Mouse (Mus musculus): Measurements from ENCODE around the gene Mindy3. TPM values are rescaled to one million over a fixed set of nuclear protein-coding genes. Genes with fewer than 3 reads are reported as not detected.

Mindy3 gene
- total and polyA plus RNA-seq, 2 experiments from 2014 or later, result 44.1 to 50.1 TPM

GRCm38 (mm10) chr2:12411129-12411528 lies 8.1 kb downstream of the Mindy3 start:
- Histone ChIP-seq H3K4me2 (ENCODE audit: low read depth, low read length, poor library complexity, severe bottlenecking) (no peak overlapping the region), H3K9ac (replicated peaks; ENCODE audit: low read length, poor library complexity, severe bottlenecking) (no peak overlapping the region), H3K27ac (ENCODE audit: low read depth, low read length) (no peak overlapping the region), H3K4me3 (ENCODE audit: low read depth, low read length) (no peak overlapping the region), H3K36me3 (ENCODE audit: insufficient read depth, low read length) (no peaks in the 10 kb centered on the region), H3K4me1 (ENCODE audit: insufficient read depth, low read length) (no peaks in the 10 kb centered on the region), H3K9me3 (ENCODE audit: low read length) (no peaks in the 10 kb centered on the region), H3K27me3 (ENCODE audit: insufficient read depth, low read length) (no peaks in the 10 kb centered on the region)
- 59% methylated on average over 2 of the region's 2 CpGs for WGBS
- no peak for ATAC-seq (ENCODE audit: low FRiP score)
- no peak for DNase-seq (ENCODE audit: low spot score)
- TF ChIP-seq CTCF (IDR thresholded peaks at IDR 0.05), result no peak

GRCm38 (mm10) chr2:12406737-12407136 lies 12.5 kb downstream of the Mindy3 start:
- Histone ChIP-seq H3K4me1 (ENCODE audit: insufficient read depth, low read length) (no peaks in the 10 kb centered on the region), H3K9me3 (ENCODE audit: low read length) (no peaks in the 10 kb centered on the region), H3K36me3 (ENCODE audit: insufficient read depth, low read length) (no peaks in the 10 kb centered on the region), H3K27me3 (ENCODE audit: insufficient read depth, low read length) (no peaks in the 10 kb centered on the region), H3K4me3 (ENCODE audit: low read depth, low read length) (no peak overlapping the region), H3K9ac (replicated peaks; ENCODE audit: low read length, poor library complexity, severe bottlenecking) (no peak overlapping the region), H3K27ac (ENCODE audit: low read depth, low read length) (no peak overlapping the region), H3K4me2 (ENCODE audit: low read depth, low read length, poor library complexity, severe bottlenecking) (no peak overlapping the region)
- 95% methylated on average over 2 of the region's 2 CpGs for WGBS
- ATAC-seq (ENCODE audit: low FRiP score) (no peak), DNase-seq (ENCODE audit: low spot score) (no peak)
- TF ChIP-seq CTCF (IDR thresholded peaks at IDR 0.05), result no peak

DNA sequence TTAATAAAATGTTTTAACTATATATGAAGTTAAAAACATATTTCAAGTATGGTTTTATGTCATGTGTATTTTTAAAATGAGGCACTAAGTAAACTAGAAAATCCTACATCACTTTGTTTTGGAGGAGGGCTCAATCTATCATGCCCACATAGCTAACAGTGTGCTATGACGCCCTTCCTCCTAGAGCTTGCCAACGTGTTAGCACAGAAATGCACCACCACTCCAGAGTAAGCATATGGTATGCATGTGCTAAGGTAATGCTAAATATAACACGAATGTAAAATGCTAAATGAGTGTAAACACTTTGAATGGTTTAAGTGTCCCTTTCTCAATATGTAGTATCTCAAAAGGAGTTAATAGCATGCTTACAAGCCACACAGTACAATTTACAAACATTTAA lies 16.8 kb downstream of the Mindy3 start:
- H3K4me2 ChIP-seq (ENCODE audit: low read depth, low read length, poor library complexity, severe bottlenecking), result no peak overlapping the region
- no peaks in the 10 kb centered on the region for H3K9me3 ChIP-seq (ENCODE audit: low read length)
- H3K36me3 ChIP-seq (ENCODE audit: insufficient read depth, low read length), result no peaks in the 10 kb centered on the region
- H3K9ac ChIP-seq (replicated peaks; ENCODE audit: low read length, poor library complexity, severe bottlenecking), result no peak overlapping the region
- WGBS, result 86% methylated on average over 3 of the region's 3 CpGs
- no peaks in the 10 kb centered on the region for H3K4me1 ChIP-seq (ENCODE audit: insufficient read depth, low read length)
- no peak overlapping the region for H3K27ac ChIP-seq (ENCODE audit: low read depth, low read length)
- ATAC-seq (ENCODE audit: low FRiP score) (no peak), DNase-seq (ENCODE audit: low spot score) (no peak)
- no peak overlapping the region for H3K4me3 ChIP-seq (ENCODE audit: low read depth, low read length)
- no peaks in the 10 kb centered on the region for H3K27me3 ChIP-seq (ENCODE audit: insufficient read depth, low read length)
- no peak for TF ChIP-seq CTCF (IDR thresholded peaks at IDR 0.05)

GRCm38 (mm10) chr2:12401137-12401536 lies 18.1 kb downstream of the Mindy3 start:
- H3K9ac ChIP-seq (replicated peaks; ENCODE audit: low read length, poor library complexity, severe bottlenecking), result no peak overlapping the region
- H3K27ac ChIP-seq (ENCODE audit: low read depth, low read length), result no peak overlapping the region
- no peak overlapping the region for H3K4me3 ChIP-seq (ENCODE audit: low read depth, low read length)
- no peak for TF ChIP-seq CTCF (IDR thresholded peaks at IDR 0.05)
- no peak overlapping the region for H3K4me2 ChIP-seq (ENCODE audit: low read depth, low read length, poor library complexity, severe bottlenecking)
- H3K4me1 ChIP-seq (ENCODE audit: insufficient read depth, low read length), result no peaks in the 10 kb centered on the region
- no peaks in the 10 kb centered on the region for H3K36me3 ChIP-seq (ENCODE audit: insufficient read depth, low read length)
- DNase-seq (ENCODE audit: low spot score) (no peak), ATAC-seq (ENCODE audit: low FRiP score) (no peak)
- H3K9me3 ChIP-seq (ENCODE audit: low read length), result no peaks in the 10 kb centered on the region
- H3K27me3 ChIP-seq (ENCODE audit: insufficient read depth, low read length), result no peaks in the 10 kb centered on the region
- 73% methylated on average over 1 of the region's 1 CpGs for WGBS

DNA sequence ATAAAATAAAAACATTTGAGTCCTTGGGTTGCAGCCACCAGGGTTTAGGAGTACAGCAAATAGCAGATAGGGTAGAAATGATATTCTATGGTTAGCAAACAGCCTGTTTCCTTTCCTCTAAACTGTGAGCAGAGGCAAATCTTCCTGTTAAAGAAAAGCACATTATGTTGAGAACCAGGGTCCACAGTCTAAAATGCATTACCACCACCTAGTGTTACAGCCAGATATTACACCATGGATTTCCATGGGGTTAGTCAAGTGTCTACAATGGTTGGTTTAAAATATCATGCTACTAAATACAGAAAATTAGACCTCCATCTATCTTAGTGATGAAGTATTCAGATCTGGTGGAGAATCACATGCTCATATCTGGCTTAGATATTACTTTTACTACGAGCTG lies 30.2 kb downstream of the Mindy3 start:
- Histone ChIP-seq H3K4me2 (ENCODE audit: low read depth, low read length, poor library complexity, severe bottlenecking) (no peak overlapping the region), H3K27ac (ENCODE audit: low read depth, low read length) (no peak overlapping the region), H3K4me1 (ENCODE audit: insufficient read depth, low read length) (no peaks in the 10 kb centered on the region), H3K9me3 (ENCODE audit: low read length) (no peaks in the 10 kb centered on the region), H3K9ac (replicated peaks; ENCODE audit: low read length, poor library complexity, severe bottlenecking) (no peak overlapping the region), H3K36me3 (ENCODE audit: insufficient read depth, low read length) (0 out of 2 replicates have a peak, but pooled peaks cover 7% of the 10 kb centered on the region), H3K27me3 (ENCODE audit: insufficient read depth, low read length) (no peaks in the 10 kb centered on the region), H3K4me3 (ENCODE audit: low read depth, low read length) (no peak overlapping the region)
- ATAC-seq (ENCODE audit: low FRiP score), result peak; percentile 85
- peak; percentile 89 for TF ChIP-seq CTCF (IDR thresholded peaks at IDR 0.05)
- peak; percentile 79 for DNase-seq (ENCODE audit: low spot score)
- WGBS, result 74% methylated on average over 1 of the region's 1 CpGs

GRCm38 (mm10) chr2:12388569-12388968 lies 30.7 kb downstream of the Mindy3 start:
- ATAC-seq (ENCODE audit: low FRiP score), result no peak
- Histone ChIP-seq H3K4me1 (ENCODE audit: insufficient read depth, low read length) (no peaks in the 10 kb centered on the region), H3K9ac (replicated peaks; ENCODE audit: low read length, poor library complexity, severe bottlenecking) (no peak overlapping the region), H3K36me3 (ENCODE audit: insufficient read depth, low read length) (0 out of 2 replicates have a peak, but pooled peaks cover 7% of the 10 kb centered on the region), H3K27ac (ENCODE audit: low read depth, low read length) (no peak overlapping the region), H3K4me2 (ENCODE audit: low read depth, low read length, poor library complexity, severe bottlenecking) (no peak overlapping the region), H3K4me3 (ENCODE audit: low read depth, low read length) (no peak overlapping the region), H3K9me3 (ENCODE audit: low read length) (no peaks in the 10 kb centered on the region), H3K27me3 (ENCODE audit: insufficient read depth, low read length) (no peaks in the 10 kb centered on the region)
- WGBS, result 95% methylated on average over 4 of the region's 4 CpGs
- no peak for DNase-seq (ENCODE audit: low spot score)
- no peak for TF ChIP-seq CTCF (IDR thresholded peaks at IDR 0.05)
